Mouse (Mus musculus): Measurements from ENCODE around the gene Hoxd13.

- TF ChIP-seq POLR2A (IDR thresholded peaks at IDR 0.05; ENCODE audit: insufficient read length, low read depth) (no peak), MAX (IDR thresholded peaks at IDR 0.05; ENCODE audit: low read depth) (no peak), POLR2AphosphoS2 (IDR thresholded peaks at IDR 0.05; ENCODE audit: insufficient read length, low read depth) (no peak), USF1 (IDR thresholded peaks at IDR 0.05; ENCODE audit: low read depth) (no peak)
Measured at GRCm38 (mm10) chr2:74670632-74671188, 2.6 kb downstream of the Hoxd13 start.
